9 mouse cellular contexts compared by ENCODE assay signal in genomic region chr11:98767713-98768112, GRCm38 (mm10). TPM values are rescaled to one million over a fixed set of nuclear protein-coding genes. Genes with fewer than 3 reads are reported as not detected.
DNase-seq lines count a peak whose midpoint lies in the region; ATAC-seq lines count a peak whose summit lies in the region.
"Had no signal": no experiment of that assay in that cellular context is flagged by ENCODE, and none has a peak within 500 bp of the region (broad histone marks: within the 10 kb centered on the region; RNA-seq: fewer than 3 reads in every experiment).

No protein-coding gene starts in this region.

- peak overlapping the region; percentile 93 for H3K4me2 ChIP-seq in liver, embryonic 11.5 days
- H3K4me2 ChIP-seq in stomach, embryonic 16.5 days (ENCODE audit: low read depth, low read length) = peak overlapping the region; percentile 51

- WGBS in liver, embryonic 11.5 days = 13% methylated on average over 4 of the region's 4 CpGs
- WGBS in stomach, embryonic 16.5 days = 21% methylated on average over 4 of the region's 4 CpGs

- no peaks in the 10 kb centered on the region for H3K27me3 ChIP-seq in liver, embryonic 11.5 days (replicated peaks; ENCODE audit: control insufficient read depth, insufficient read depth, low read length)
- no peaks in the 10 kb centered on the region for H3K27me3 ChIP-seq in stomach, embryonic 16.5 days (ENCODE audit: control insufficient read depth, insufficient read depth, low read length)
- H3K27me3 ChIP-seq: megakaryocyte, embryonic 14.5 days had no signal

- peaks cover 79% of the 10 kb centered on the region for H3K4me1 ChIP-seq in liver, embryonic 11.5 days (replicated peaks; ENCODE audit: control insufficient read depth, insufficient read depth, low read length)
- peaks cover 50% of the 10 kb centered on the region for H3K4me1 ChIP-seq in stomach, embryonic 16.5 days (ENCODE audit: control insufficient read depth, insufficient read depth, low read length)

- peak overlapping the region; percentile 98 for H3K27ac ChIP-seq in liver, embryonic 11.5 days (ENCODE audit: low read depth, low read length)
- H3K27ac ChIP-seq in stomach, embryonic 16.5 days (ENCODE audit: low read length) = peak overlapping the region; percentile 83

- H3K9ac ChIP-seq in liver, embryonic 11.5 days (ENCODE audit: low read depth, low read length) = peak overlapping the region; percentile 83
- peak overlapping the region; percentile 67 for H3K9ac ChIP-seq in stomach, embryonic 16.5 days (ENCODE audit: low read length)

- no peak for ATAC-seq in liver, embryonic 11.5 days (replicated peaks; ENCODE audit: low FRiP score)
- no peak for ATAC-seq in stomach, embryonic 16.5 days (ENCODE audit: insufficient read depth, low FRiP score)

- peak; percentile 29 to 54 for DNase-seq in cerebellum, postnatal 14 days
- DNase-seq in cerebellum, adult 9-10 months = no peak
- peak; percentile 54 for DNase-seq in retina, postnatal 1 day
- DNase-seq in retina, embryonic 14.5 days (ENCODE audit: low spot score) = no peak
- no peak for DNase-seq in liver, embryonic 11.5 days (ENCODE audit: low spot score)
- no peak for DNase-seq in embryo, embryonic 11 days
- no peak for DNase-seq in spleen, adult 12 weeks (ENCODE audit: low spot score)

- H3K9me3 ChIP-seq in liver, embryonic 11.5 days (ENCODE audit: control insufficient read depth, low read length) = no peaks in the 10 kb centered on the region
- H3K9me3 ChIP-seq in stomach, embryonic 16.5 days (replicated peaks; ENCODE audit: control insufficient read depth, low read length) = no peaks in the 10 kb centered on the region
- H3K9me3 ChIP-seq: megakaryocyte, embryonic 14.5 days had no signal

- peak overlapping the region; percentile 57 for H3K4me3 ChIP-seq in liver, embryonic 11.5 days (ENCODE audit: low read depth, low read length)
- H3K4me3 ChIP-seq in stomach, embryonic 16.5 days (replicated peaks; ENCODE audit: low read length) = peak overlapping the region; percentile 28

- H3K36me3 ChIP-seq in liver, embryonic 11.5 days (ENCODE audit: control insufficient read depth, insufficient read depth, low read length) = peaks cover 20% of the 10 kb centered on the region
- H3K36me3 ChIP-seq in stomach, embryonic 16.5 days (ENCODE audit: control insufficient read depth, insufficient read depth, low read length) = peaks cover 21% of the 10 kb centered on the region; the same call in 1 of the 2 replicates

RNA-seq across cellular contexts. Expression of gene Nr1d1, which starts 7.4 kb away (rescaled TPM):
- polyA plus RNA-seq in liver, embryonic 11.5 days (2014; fragmentation: Nextera tagmentation; extraction: Ambion mirVana) = 2.1 and 2.7 TPM in 2 replicates
- 2.6 and 4.1 TPM in 2 replicates for polyA plus RNA-seq in stomach, embryonic 16.5 days (2015; fragmentation: Nextera tagmentation; extraction: Ambion mirVana)

RNA-seq across cellular contexts. Expression of gene Thra, which starts 27.3 kb away (rescaled TPM):
- 26.6 and 31.6 TPM in 2 replicates for polyA plus RNA-seq in liver, embryonic 11.5 days (2014; fragmentation: Nextera tagmentation; extraction: Ambion mirVana)
- polyA plus RNA-seq in stomach, embryonic 16.5 days (2015; fragmentation: Nextera tagmentation; extraction: Ambion mirVana) = 32.9 and 37.8 TPM in 2 replicates

RNA-seq across cellular contexts. Expression of gene Msl1, which starts 27.6 kb away (rescaled TPM):
- polyA plus RNA-seq in liver, embryonic 11.5 days (2014; fragmentation: Nextera tagmentation; extraction: Ambion mirVana) = 14.8 and 17.7 TPM in 2 replicates
- 18.0 and 18.4 TPM in 2 replicates for polyA plus RNA-seq in stomach, embryonic 16.5 days (2015; fragmentation: Nextera tagmentation; extraction: Ambion mirVana)

RNA-seq across cellular contexts. Expression of gene Casc3, which starts 37.0 kb away (rescaled TPM):
- 34.8 and 35.6 TPM in 2 replicates for polyA plus RNA-seq in liver, embryonic 11.5 days (2014; fragmentation: Nextera tagmentation; extraction: Ambion mirVana)
- 25.1 and 26.3 TPM in 2 replicates for polyA plus RNA-seq in stomach, embryonic 16.5 days (2015; fragmentation: Nextera tagmentation; extraction: Ambion mirVana)

RNA-seq across cellular contexts. Expression of gene Med24, which starts 38.5 kb away (rescaled TPM):
- polyA plus RNA-seq in liver, embryonic 11.5 days (2014; fragmentation: Nextera tagmentation; extraction: Ambion mirVana) = 61.9 and 63.6 TPM in 2 replicates
- 42.2 and 44.2 TPM in 2 replicates for polyA plus RNA-seq in stomach, embryonic 16.5 days (2015; fragmentation: Nextera tagmentation; extraction: Ambion mirVana)

Comparison
In these comparisons a context has a peak if more than half of its experiments do, and no peak if none do; other contexts are left out.
1. DNase-seq: peak in cerebellum, postnatal 14 days (2 of 2) and retina, postnatal 1 day (single experiment); none in cerebellum, adult 9-10 months (single experiment), retina, embryonic 14.5 days (single experiment), liver, embryonic 11.5 days (single experiment), embryo, embryonic 11 days (single experiment) and spleen, adult 12 weeks (single experiment).